Mouse (Mus musculus): Measurements from ENCODE around the gene Man1a2. TPM values are rescaled to one million over a fixed set of nuclear protein-coding genes. Genes with fewer than 3 reads are reported as not detected.
A peak's percentile ranks its signal among the peaks of the same experiment; 100 is the strongest.

The Man1a2 gene
- 100 to 1,000 TPM; 170 to 172 TPM for total RNA-seq (2021)

DNA sequence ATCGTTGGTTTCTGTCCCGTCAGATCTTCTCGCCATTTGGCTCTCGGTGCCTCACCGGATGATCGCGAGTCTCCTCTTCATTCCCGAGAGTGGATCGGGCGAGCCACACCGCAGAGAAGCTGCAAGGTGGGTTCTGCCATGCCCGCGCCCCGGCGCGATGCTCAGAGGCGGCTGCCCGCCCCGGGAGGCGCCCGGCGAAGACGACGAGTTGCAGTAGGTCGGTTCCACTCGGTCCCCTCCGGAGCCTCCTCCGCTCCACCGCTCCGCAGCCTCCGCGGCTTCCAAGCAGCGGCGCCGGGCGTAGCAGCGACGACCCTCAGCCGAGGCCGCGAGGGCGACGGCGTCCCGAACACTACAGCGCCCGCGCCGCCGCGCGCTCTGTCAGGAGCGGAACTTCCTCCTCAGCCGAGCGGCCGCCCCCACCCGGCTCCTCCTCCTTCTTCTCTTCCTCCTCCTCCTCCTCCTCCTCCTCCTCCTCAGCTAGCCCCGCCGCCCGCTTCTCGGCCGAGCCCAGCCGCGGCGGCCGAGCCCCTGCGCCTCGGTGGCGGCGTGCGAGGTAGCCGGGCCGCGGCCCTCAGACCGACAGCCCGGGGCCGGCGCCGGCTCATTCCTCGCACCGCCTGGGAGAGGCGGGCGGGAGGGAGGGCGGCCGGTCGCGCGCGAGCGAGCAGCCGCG lies at the start of gene Man1a2:
Gene Man1a2 (minus strand): TSS at position 417 of the 676 bp plus-strand sequence.
- intact Hi-C loops (cut with DNase I): loop anchor here (10.0 kb wide), 1 partner anchor 500 kb away; no protein-coding TSS in a partner anchor
- DNase-seq (ENCODE audit: low spot score in 2 of 2): peak; percentile 82 to 87

DNA sequence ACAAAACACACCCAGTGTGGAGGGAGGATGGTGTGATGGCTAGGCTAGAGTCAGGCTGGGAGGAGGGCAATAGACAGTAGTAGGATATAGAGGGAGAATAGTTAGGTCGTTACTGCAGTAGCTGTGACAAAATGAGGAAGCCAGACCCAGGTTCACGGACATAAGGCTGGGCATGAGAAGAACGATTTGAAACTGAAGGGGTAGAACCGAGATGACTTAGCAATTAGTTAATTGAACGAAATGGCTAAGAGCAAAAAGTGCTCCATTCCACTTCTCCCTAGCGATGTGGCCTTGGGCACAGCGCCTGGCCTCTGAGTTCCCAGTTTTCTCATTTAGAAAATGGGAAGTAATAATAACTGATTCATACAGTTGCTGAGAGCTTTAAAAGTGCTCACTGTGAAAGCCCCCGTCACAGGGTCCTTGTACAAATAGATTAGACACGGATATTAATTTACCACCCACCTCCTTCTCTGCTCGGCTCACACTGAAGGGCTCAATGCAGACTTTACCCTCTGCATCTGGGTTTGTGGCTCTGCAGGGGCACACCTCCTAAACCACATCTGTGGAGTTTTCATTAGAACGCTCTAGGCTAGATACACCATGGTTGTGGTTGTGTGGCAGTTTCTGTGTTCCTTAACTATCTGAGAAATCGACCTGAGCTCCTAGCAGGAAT lies 49.3 kb upstream of the Man1a2 start:
- intact Hi-C loops (cut with DNase I): no loop called here
- DNase-seq (ENCODE audit: low spot score in 2 of 2): no peak

DNA sequence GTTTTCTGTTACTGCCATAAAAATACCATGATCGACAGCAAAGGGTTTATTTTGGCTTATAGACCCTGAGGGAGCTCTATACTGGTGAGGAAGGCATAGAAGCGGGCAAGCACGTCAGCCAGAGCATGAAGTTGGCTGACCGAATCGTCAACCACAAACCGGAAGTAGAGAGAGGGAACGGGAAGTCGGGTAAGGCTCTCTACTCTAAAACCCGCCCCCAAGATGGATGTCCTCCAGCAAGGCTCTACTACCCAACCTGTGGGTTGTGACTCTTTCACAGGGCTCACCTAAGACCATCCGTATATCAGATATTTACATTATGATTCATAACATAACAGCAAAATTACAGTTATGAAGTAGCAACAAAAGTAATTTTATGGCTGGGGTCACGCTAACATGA lies 46.6 kb upstream of the Man1a2 start:
- no peak for DNase-seq (ENCODE audit: low spot score in 2 of 2)
- intact Hi-C loops (cut with DNase I): no loop called here

DNA sequence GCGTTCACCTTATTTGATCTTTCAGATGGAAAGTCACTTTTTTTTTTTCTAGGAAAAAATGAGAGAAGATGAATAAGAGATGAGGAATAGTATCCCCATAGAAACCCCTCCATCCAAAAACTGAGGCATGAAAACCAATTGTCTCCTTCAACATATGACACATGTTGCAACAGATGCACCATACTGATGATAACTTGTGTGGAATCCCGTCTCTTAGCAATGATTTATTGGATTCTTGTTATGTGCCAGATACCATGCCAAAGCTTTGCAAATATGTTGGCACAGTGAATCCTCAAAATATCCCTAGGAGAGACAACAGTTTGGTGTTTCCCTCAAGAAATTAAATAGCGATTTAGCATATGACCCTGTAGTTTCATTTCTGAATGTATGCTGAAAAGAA lies 46.0 kb upstream of the Man1a2 start:
- DNase-seq (ENCODE audit: low spot score in 2 of 2): no peak
- intact Hi-C loops (cut with DNase I): no loop called here

DNA sequence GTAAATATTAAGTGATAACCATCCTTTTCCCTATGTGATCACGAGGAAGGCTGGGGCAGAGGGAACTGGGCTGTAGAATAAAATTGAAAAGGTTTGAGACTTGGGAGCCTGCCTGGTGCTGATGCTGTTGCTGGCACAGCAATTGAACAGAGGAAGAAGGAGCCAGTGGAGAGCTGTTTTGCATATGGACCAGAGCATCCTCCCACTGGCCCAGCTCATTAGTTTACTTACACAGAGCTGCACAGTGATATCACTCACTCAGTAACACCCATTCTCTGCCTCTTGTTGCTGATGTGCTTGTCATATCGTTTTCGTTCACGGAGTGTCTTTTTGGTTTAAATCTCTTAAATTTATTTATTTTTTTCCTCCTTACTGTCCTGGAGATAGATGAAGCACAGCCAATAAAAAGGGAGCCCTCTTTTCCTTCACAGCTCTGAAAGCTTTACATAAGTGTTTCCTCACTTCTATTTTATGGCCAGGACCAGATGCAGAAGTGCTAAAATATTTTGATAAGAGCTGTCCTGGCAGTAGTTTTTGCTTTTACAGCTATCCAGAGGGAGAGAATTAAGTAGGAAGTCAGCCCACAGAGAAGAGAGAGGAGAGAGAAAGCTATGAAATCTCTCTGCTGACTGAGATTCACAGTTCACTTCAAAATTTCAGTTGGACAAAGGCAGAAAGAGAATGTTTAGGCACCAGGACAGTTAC lies 42.9 kb upstream of the Man1a2 start:
- intact Hi-C loops (cut with DNase I): no loop called here
- DNase-seq (ENCODE audit: low spot score in 2 of 2): peak in 1 of 2 experiments; percentile 81

- no peak for DNase-seq (ENCODE audit: low spot score in 2 of 2)
- intact Hi-C loops (cut with DNase I): no loop called here
These were observed 40.8 kb upstream of the Man1a2 start for GRCm38 (mm10) chr3:100725960-100726674.

GRCm38 (mm10) chr3:100720786-100721300 lies 35.5 kb upstream of the Man1a2 start:
- DNase-seq (ENCODE audit: low spot score in 2 of 2): no peak
- intact Hi-C loops (cut with DNase I): no loop called here

DNA sequence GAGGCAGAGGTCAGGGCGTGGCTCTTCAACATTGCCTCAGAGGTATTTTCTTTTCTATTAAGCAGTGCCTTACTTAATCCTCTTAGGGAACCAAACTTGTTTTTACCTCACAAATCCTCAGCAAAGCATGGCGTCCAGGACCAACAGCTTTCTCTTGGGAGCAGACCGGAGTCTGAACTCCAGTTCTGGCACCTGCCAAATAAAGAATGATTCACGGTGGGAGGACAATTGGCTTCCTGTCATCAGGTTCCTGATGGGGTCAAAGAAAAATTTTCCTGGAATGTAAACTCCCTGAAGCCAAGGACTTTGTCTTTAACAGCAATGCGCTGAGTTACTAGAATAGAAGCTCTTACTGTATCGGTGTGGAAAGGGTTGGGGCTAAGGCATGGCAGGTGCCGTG lies 30.9 kb upstream of the Man1a2 start:
- no peak for DNase-seq (ENCODE audit: low spot score in 2 of 2)

DNA sequence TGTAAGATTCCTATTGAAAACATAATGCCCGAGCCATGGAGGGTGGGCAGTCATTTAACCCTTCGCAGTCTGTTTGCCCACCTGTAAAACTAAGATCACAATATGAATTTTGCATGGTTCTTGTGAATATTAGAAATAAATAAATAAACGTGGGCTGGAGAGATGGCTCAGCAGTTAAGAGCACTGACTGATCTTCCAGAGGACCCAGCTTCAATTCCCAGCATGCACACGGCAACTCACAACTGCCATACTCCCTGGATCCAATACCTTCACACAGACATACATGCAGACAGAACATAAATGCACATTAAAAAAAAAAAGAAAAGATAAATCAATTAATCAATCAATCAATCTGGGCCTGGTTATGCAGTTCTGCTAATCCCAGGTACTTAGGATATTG lies 30.1 kb upstream of the Man1a2 start:
- DNase-seq (ENCODE audit: low spot score in 2 of 2): no peak
- intact Hi-C loops (cut with DNase I): no loop called here

More for the DNA sequence above, 30.9 kb upstream of the Man1a2 start:
- intact Hi-C loops (cut with DNase I): no loop called here

DNA sequence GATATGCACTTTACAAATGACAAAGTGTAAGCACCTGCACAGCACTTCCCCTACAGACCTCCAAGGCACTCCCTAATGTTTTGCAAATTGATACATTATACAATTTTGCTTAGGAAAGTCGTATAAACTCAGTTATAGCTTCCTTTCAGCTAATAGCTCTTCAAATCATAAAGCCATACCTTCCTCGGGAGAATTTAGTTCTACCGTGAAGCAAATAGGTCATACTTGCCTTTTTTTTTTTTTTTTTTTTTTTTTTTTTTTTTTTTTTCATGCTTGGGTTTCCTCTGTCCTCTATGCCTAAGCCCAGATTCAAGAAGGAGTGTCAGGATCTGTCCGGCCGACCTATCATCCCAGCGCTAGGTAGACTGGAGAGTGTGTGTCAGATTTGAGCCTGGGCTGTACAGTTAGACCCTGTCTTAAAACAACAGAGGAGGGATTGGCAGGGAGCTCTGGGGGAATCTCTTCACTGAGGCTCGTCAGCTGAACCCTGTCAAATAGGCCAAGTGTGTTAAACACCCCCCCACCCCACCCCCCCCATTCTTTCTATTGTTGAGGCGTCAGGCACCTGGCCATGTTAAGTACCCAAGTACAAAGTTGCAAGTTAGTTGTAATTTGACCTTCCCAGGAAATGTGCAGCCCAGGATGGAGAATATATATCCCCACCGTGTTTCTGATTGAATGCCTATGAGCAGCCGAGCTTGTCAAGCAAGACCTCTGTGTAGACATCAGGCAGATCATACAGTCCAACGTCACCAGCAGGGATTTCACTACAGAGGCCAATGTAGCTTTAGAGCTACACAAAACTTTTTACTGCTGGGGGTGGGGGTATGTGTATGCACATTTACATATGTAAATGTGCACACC lies 28.1 kb upstream of the Man1a2 start:
- intact Hi-C loops (cut with DNase I): no loop called here
- no peak for DNase-seq (ENCODE audit: low spot score in 2 of 2)

DNA sequence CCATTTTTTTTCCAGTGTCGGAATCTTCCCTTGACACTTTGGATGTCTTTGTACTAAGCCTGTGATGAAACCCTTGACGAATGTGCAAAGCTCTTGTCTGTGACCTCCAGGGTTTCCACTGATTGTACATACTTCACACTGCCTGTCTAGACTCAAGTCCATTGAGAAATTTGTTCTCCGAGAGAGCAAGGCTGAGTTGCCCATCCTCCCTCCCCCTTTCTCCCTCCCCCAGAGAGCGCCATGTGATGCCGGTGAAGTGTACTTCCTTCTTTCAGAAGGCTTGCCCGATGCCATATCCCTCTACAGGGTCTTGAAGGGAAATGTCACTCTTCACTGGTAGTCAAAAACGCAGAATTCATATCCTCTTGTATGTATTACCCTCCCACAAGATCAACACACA lies 26.8 kb upstream of the Man1a2 start:
- intact Hi-C loops (cut with DNase I): no loop called here
- DNase-seq (ENCODE audit: low spot score in 2 of 2): no peak

DNA sequence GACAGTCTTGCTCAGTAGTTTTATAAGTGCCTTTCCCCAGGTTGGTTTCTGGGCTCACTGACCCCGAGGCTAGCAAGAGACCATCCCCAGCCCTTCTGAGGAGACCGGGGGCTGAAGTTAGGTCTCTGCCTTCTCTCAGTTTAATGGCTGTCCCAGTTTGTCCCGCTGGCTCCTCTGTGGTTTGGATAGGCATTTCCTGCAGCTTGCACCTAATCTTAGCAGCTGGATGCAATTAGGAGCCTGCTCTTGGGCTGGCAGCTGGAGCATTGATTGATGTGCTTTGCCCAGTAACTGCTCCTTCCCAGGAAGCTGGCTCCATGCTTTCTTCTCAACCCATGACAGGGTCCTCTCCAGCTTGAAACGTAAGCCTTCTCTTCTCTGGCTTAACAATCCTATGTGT lies 26.2 kb upstream of the Man1a2 start:
- intact Hi-C loops (cut with DNase I): no loop called here
- no peak for DNase-seq (ENCODE audit: low spot score in 2 of 2)

GRCm38 (mm10) chr3:100707117-100707516 lies 21.8 kb upstream of the Man1a2 start:
- DNase-seq (ENCODE audit: low spot score in 2 of 2): no peak
- intact Hi-C loops (cut with DNase I): no loop called here

- peak; percentile 41 to 78 for DNase-seq (ENCODE audit: low spot score in 2 of 2)
- intact Hi-C loops (cut with DNase I): no loop called here
These were observed 19.9 kb upstream of the Man1a2 start for GRCm38 (mm10) chr3:100705128-100705667.

GRCm38 (mm10) chr3:100703847-100704644 lies 18.7 kb upstream of the Man1a2 start:
- DNase-seq (ENCODE audit: low spot score in 2 of 2): no peak
- intact Hi-C loops (cut with DNase I): no loop called here

DNA sequence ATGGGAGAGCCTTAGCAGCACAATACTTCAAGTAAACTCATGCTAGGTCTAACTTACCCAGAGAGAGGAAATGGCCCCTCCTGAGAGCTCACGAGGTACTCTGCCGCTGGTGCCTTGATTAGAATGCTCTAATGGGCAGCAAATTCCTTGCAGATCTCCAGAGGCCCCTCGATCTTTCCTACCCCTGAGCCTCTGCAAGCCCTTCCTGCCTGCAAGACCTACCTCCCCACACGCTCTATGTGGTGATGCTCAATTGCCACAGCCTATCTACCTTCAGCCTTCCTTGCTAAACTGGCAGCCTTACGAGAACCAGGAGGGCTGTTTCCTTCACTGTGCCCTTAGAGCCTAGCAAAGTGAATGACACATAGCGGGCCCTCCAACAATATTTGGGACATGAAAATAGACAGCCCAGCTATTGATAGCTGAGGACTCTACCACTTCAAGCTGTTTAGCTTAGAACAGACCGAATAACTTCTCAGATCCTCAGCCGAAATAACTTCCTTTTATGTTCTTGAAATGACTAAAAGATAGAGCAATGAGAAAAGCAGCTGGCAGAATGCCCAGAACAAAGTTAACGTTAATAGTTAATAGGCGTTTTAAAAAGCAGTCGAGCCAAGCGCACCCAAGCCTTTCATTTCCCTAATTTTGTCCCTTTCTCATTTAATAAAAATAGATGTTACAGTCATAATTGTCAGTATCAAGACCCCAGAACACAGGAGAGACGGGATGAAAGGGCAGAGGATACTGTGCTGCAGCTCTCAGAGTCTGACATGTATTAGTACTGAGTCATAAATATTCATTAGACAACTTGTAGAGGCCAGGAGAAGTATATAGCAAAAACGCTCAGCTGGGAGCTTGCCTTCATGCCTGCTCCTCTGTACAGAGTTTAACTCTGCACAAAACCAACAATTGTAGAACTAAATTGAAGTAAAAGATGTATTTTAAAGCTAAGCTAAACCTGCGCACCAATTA lies 17.9 kb upstream of the Man1a2 start:
- DNase-seq (ENCODE audit: low spot score in 2 of 2): peak in 1 of 2 experiments; percentile 48
- intact Hi-C loops (cut with DNase I): no loop called here

DNA sequence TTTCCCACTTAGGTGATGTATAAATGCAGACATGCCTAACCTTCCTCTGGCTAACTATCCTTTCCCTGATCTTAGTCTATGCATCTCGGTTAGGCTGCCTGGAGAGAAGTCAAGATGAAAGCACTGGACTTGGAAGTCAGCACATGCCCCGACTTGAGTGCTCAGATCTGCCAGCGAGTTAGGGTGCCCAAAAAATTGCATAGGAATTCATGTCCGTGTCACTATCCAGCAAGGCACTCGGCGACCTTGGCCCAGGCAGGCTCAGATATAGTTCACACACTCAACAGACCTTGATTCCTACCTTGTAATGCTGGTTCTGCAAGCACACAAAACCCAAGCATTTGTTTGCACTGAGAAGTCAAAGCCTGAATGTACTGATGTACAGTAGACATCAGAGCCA lies 3.4 kb upstream of the Man1a2 start:
- DNase-seq (ENCODE audit: low spot score in 2 of 2): no peak
- intact Hi-C loops (cut with DNase I): loop anchor here (10.0 kb wide), 1 partner anchor 504 kb away; no protein-coding TSS in a partner anchor

Data from left cerebral cortex, postnatal 25 days (tissue).